25 mouse cellular contexts compared by ENCODE assay signal in genomic region chr10:10789967-10790366, GRCm38 (mm10).
DNase-seq lines count a peak whose midpoint lies in the region; ATAC-seq lines count a peak whose summit lies in the region.
"Had no signal": no experiment of that assay in that cellular context is flagged by ENCODE, and none has a peak within 500 bp of the region (broad histone marks: within the 10 kb centered on the region; RNA-seq: fewer than 3 reads in every experiment).

No protein-coding gene starts in this region.

- no peak overlapping the region for H3K9ac ChIP-seq in heart, embryonic 12.5 days
- H3K9ac ChIP-seq: embryonic facial prominence, embryonic 13.5 days; embryonic facial prominence, embryonic 15.5 days; forebrain, embryonic 12.5 days had no signal

- no peak overlapping the region for H3K27ac ChIP-seq in heart, embryonic 10.5 days
- H3K27ac ChIP-seq in heart, embryonic 12.5 days (ENCODE audit: poor library complexity, severe bottlenecking): no peak overlapping the region
- H3K27ac ChIP-seq: embryonic facial prominence, embryonic 13.5 days; embryonic facial prominence, embryonic 15.5 days; forebrain, embryonic 10.5 days; forebrain, embryonic 12.5 days had no signal

- no peak for ATAC-seq in heart, embryonic 12.5 days (ENCODE audit: insufficient number of reproducible peaks, low FRiP score)
- ATAC-seq: activated CD4-positive, CD25-positive, alpha-beta regulatory T cell, adult 4 months; CD4-positive, CD25-positive, alpha-beta regulatory T cell, adult 4 months; forebrain, embryonic 14.5 days; forebrain, embryonic 16.5 days; Patski had no signal

- no peaks in the 10 kb centered on the region for H3K4me1 ChIP-seq in heart, embryonic 10.5 days
- H3K4me1 ChIP-seq in heart, embryonic 12.5 days (replicated peaks): 0 out of 2 replicates have a peak, but pooled peaks cover 3% of the 10 kb centered on the region
- H3K4me1 ChIP-seq: embryonic facial prominence, embryonic 13.5 days; embryonic facial prominence, embryonic 15.5 days; forebrain, embryonic 10.5 days; forebrain, embryonic 12.5 days had no signal

- intact Hi-C loops in heart, postnatal 10 days (cut with DNase I): no loop called here
- intact Hi-C loops in heart, postnatal 36 days (cut with DNase I): no loop called here

- H3K27me3 ChIP-seq in heart, embryonic 10.5 days (ENCODE audit: insufficient read depth, poor library complexity, severe bottlenecking): no peaks in the 10 kb centered on the region
- no peaks in the 10 kb centered on the region for H3K27me3 ChIP-seq in heart, embryonic 12.5 days (replicated peaks)
- H3K27me3 ChIP-seq: CH12.LX; embryonic facial prominence, embryonic 13.5 days; embryonic facial prominence, embryonic 15.5 days; forebrain, embryonic 12.5 days; Patski had no signal

- no peaks in the 10 kb centered on the region for H3K36me3 ChIP-seq in heart, embryonic 10.5 days
- H3K36me3 ChIP-seq in heart, embryonic 12.5 days: no peaks in the 10 kb centered on the region
- H3K36me3 ChIP-seq: embryonic facial prominence, embryonic 13.5 days; embryonic facial prominence, embryonic 15.5 days; forebrain, embryonic 10.5 days; forebrain, embryonic 12.5 days; G1E had no signal

- 74% methylated on average over 4 of the region's 4 CpGs for WGBS in heart, embryonic 10.5 days
- 70% methylated on average over 4 of the region's 4 CpGs for WGBS in heart, embryonic 12.5 days

- H3K4me2 ChIP-seq in heart, embryonic 12.5 days: no peak overlapping the region
- H3K4me2 ChIP-seq: embryonic facial prominence, embryonic 13.5 days; embryonic facial prominence, embryonic 15.5 days; forebrain, embryonic 12.5 days had no signal

- peak; percentile 19 for DNase-seq in cerebellum, adult 11-12 months
- DNase-seq in cerebellum, adult 18-20 months: no peak
- DNase-seq in heart, adult 18-20 months: peak; percentile 7 to 16
- DNase-seq in heart, embryonic 10.5 days (ENCODE audit: low spot score): no peak
- DNase-seq in heart, adult 8-10 months (ENCODE audit: low spot score): peak; percentile 3
- DNase-seq in heart, postnatal 10 days: peak; percentile 16 to 22
- DNase-seq in heart, postnatal 36 days: no peak
- DNase-seq: adrenal gland, adult 8-10 months; adrenal gland, postnatal 14 days; adrenal gland, postnatal 36 days; B cell, adult 2 months; embryo, embryonic 11 days had no signal

- no peaks in the 10 kb centered on the region for H3K9me3 ChIP-seq in heart, embryonic 10.5 days
- no peaks in the 10 kb centered on the region for H3K9me3 ChIP-seq in heart, embryonic 12.5 days (replicated peaks)
- H3K9me3 ChIP-seq: embryonic facial prominence, embryonic 13.5 days; embryonic facial prominence, embryonic 15.5 days; forebrain, embryonic 10.5 days; forebrain, embryonic 12.5 days; G1E had no signal

- H3K4me3 ChIP-seq in heart, embryonic 10.5 days: no peak overlapping the region
- H3K4me3 ChIP-seq in heart, embryonic 12.5 days: no peak overlapping the region
- H3K4me3 ChIP-seq: embryonic facial prominence, embryonic 13.5 days; embryonic facial prominence, embryonic 15.5 days; erythroblast, embryonic 14.5 days; forebrain, embryonic 10.5 days; forebrain, embryonic 12.5 days had no signal

Comparison
In these comparisons a context has a peak if more than half of its experiments do, and no peak if none do; other contexts are left out.
1. DNase-seq: peak in cerebellum, adult 11-12 months (single experiment), heart, adult 18-20 months (2 of 2), heart, adult 8-10 months (single experiment) and heart, postnatal 10 days (2 of 2); none in cerebellum, adult 18-20 months (0 of 2), heart, embryonic 10.5 days (single experiment) and heart, postnatal 36 days (0 of 2).